Mouse (Mus musculus) heart, embryonic 16.5 days (tissue): ENCODE measurements around the gene Tvp23b. TPM values are rescaled to one million over a fixed set of nuclear protein-coding genes. Genes with fewer than 3 reads are reported as not detected.

Experiments used
- polyA plus RNA-seq: library from polyadenylated mRNA; unstranded; fragments of >200 nt; fragmentation: Nextera tagmentation; extraction: Ambion mirVana; gene quantifications from 2 replicates; pipeline ENCODE4 v1.2.1, GENCODE M21; 2015

Gene Tvp23b
- polyA plus RNA-seq, 1 experiment from 2014 or later = 54.9 TPM

Other genes with a start within 250 kb of the Tvp23b start
- gene Lrrc75a, start 230.9 kb upstream of the Tvp23b start, polyA plus RNA-seq = 11.4 and 15.2 TPM in 2 replicates
- 48.8 and 49.0 TPM in 2 replicates for gene Mmgt2, start 230.8 kb upstream of the Tvp23b start, polyA plus RNA-seq
- 3.9 and 4.1 TPM in 2 replicates for gene Zfp287, start 147.6 kb upstream of the Tvp23b start, polyA plus RNA-seq
- gene Gm10428, start 126.4 kb upstream of the Tvp23b start, polyA plus RNA-seq = not detected in 2 replicates
- gene Zfp286, start 90.0 kb upstream of the Tvp23b start, polyA plus RNA-seq = 8.7 and 8.9 TPM in 2 replicates
- 5.8 and 6.9 TPM in 2 replicates for gene Trim16, start 59.2 kb upstream of the Tvp23b start, polyA plus RNA-seq
- gene Fbxw10, start 32.4 kb upstream of the Tvp23b start, polyA plus RNA-seq = 0.25 and 0.45 TPM in 2 replicates
- gene Cdrt4, start 71.7 kb downstream of the Tvp23b start, polyA plus RNA-seq = 0.41 TPM in 1 of 2 replicates, not detected in the other
- not detected in 2 replicates for gene Tekt3, start 182.2 kb downstream of the Tvp23b start, polyA plus RNA-seq
- 119 and 126 TPM in 2 replicates for gene Pmp22, start 249.5 kb downstream of the Tvp23b start, polyA plus RNA-seq